Mouse (Mus musculus): ENCODE results near the gene Ciita. TPM values are rescaled to one million over a fixed set of nuclear protein-coding genes. Genes with fewer than 3 reads are reported as not detected.
A peak's percentile ranks its signal among the peaks of the same experiment; 100 is the strongest.

The Ciita gene
- polyA plus RNA-seq, 1 experiment from 2014 or later: 0.35 TPM

- 73% methylated on average over 3 of the region's 3 CpGs for WGBS
- Histone ChIP-seq H3K9ac (ENCODE audit: low read length) (no peak overlapping the region), H3K27ac (ENCODE audit: low read depth) (no peak overlapping the region), H3K4me3 (ENCODE audit: low read depth, low read length) (no peak overlapping the region), H3K36me3 (ENCODE audit: control insufficient read depth, insufficient read depth, low read length) (no peaks in the 10 kb centered on the region), H3K9me3 (ENCODE audit: control insufficient read depth, low read length) (no peaks in the 10 kb centered on the region), H3K4me1 (replicated peaks; ENCODE audit: control insufficient read depth, insufficient read depth, low read length) (no peaks in the 10 kb centered on the region), H3K4me2 (ENCODE audit: low read length) (no peak overlapping the region), H3K27me3 (replicated peaks; ENCODE audit: control insufficient read depth, insufficient read depth, low read length) (0 out of 2 replicates have a peak, but pooled peaks cover 17% of the 10 kb centered on the region)
- no peak for DNase-seq (ENCODE audit: low spot score)
- no peak for ATAC-seq (replicated peaks; ENCODE audit: low FRiP score, low TSS enrichment, low read depth)
Measured at GRCm38 (mm10) chr16:10486993-10487392, 7.1 kb downstream of the Ciita start.

DNA sequence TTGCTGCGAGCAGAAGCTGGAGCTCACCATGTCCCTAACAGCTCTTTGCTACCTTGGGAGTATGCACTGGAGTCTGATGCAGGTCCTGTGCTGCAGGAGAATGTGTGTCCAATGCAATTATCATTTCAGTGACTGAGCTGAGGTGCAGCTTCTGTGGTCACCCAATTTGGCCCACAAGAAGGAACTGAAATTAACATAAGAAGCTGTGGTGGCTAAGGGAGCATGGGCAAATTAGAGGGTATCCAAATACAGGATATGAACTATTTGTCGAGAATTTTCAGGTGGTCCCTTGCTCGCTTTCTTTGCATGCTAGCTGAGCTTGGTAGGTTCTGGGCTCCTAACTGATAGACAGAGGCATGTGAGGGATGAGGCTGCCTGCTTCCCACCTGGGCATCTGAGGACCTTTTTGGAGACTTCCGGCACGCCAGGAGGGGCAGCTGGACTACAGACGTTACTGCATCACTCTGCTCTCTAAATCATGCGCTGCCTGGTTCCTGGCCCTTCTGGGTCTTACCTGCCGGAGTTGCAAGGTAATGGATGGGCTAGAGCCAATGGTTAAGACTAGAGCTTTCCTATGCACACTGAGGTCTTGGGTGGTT is 8.1 kb downstream of the Ciita start:
- no peak for DNase-seq (ENCODE audit: low spot score)
- WGBS: 83% methylated on average over 8 of the region's 8 CpGs

DNA sequence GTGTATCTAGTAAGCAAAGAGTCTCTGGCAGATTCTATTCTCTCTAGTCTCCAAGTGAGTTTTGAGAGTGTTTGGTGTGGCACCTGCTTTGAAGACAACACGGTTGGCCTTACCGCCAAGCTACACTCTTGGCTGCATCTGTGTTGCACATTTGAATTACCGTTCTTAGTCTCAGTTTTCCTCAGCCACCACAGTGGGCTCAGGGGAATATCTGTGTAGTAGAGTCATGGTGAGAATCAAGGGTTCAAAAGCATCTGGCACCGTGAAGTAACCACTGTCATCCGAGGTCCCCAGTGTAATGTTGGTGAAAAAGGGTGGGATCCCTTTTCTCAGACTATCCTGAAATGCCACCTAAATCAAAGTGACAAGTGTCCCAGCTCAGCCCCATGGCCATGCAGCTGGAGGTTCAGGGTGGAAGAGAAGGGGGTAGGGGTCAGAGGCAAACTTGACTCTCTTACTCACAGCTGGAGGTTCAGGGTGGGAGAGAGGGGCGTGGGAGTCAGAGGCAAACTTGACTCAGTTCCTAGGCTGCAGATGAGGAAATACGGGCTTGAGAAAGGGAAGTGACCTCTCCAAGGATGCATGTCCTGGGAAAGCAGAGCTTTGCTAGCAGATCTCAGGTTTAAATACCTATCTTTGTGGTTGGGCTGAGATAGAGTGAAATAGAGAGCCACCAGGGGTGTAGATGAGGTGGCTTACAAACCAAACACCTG is 9.1 kb downstream of the Ciita start:
- no peak overlapping the region for H3K27ac ChIP-seq (ENCODE audit: low read depth)
- H3K9ac ChIP-seq (ENCODE audit: low read length): no peak overlapping the region
- DNase-seq (ENCODE audit: low spot score) (no peak), ATAC-seq (replicated peaks; ENCODE audit: low FRiP score, low TSS enrichment, low read depth) (no peak)
- H3K4me1 ChIP-seq (replicated peaks; ENCODE audit: control insufficient read depth, insufficient read depth, low read length): no peaks in the 10 kb centered on the region
- H3K27me3 ChIP-seq (replicated peaks; ENCODE audit: control insufficient read depth, insufficient read depth, low read length): 0 out of 2 replicates have a peak, but pooled peaks cover 17% of the 10 kb centered on the region
- H3K9me3 ChIP-seq (ENCODE audit: control insufficient read depth, low read length): no peaks in the 10 kb centered on the region
- 0 out of 2 replicates have a peak overlapping the region, but pooled peaks have one; percentile 35 for H3K4me2 ChIP-seq (ENCODE audit: low read length)
- 84% methylated on average over 7 of the region's 7 CpGs for WGBS
- H3K36me3 ChIP-seq (ENCODE audit: control insufficient read depth, insufficient read depth, low read length): no peaks in the 10 kb centered on the region
- no peak overlapping the region for H3K4me3 ChIP-seq (ENCODE audit: low read depth, low read length)

More for the DNA sequence above, 8.1 kb downstream of the Ciita start:
- Histone ChIP-seq H3K27me3 (replicated peaks; ENCODE audit: control insufficient read depth, insufficient read depth, low read length) (0 out of 2 replicates have a peak, but pooled peaks cover 17% of the 10 kb centered on the region), H3K4me3 (ENCODE audit: low read depth, low read length) (no peak overlapping the region), H3K9ac (ENCODE audit: low read length) (no peak overlapping the region), H3K4me1 (replicated peaks; ENCODE audit: control insufficient read depth, insufficient read depth, low read length) (no peaks in the 10 kb centered on the region), H3K27ac (ENCODE audit: low read depth) (no peak overlapping the region), H3K36me3 (ENCODE audit: control insufficient read depth, insufficient read depth, low read length) (no peaks in the 10 kb centered on the region), H3K9me3 (ENCODE audit: control insufficient read depth, low read length) (no peaks in the 10 kb centered on the region), H3K4me2 (ENCODE audit: low read length) (no peak overlapping the region)
- no peak for ATAC-seq (replicated peaks; ENCODE audit: low FRiP score, low TSS enrichment, low read depth)

DNA sequence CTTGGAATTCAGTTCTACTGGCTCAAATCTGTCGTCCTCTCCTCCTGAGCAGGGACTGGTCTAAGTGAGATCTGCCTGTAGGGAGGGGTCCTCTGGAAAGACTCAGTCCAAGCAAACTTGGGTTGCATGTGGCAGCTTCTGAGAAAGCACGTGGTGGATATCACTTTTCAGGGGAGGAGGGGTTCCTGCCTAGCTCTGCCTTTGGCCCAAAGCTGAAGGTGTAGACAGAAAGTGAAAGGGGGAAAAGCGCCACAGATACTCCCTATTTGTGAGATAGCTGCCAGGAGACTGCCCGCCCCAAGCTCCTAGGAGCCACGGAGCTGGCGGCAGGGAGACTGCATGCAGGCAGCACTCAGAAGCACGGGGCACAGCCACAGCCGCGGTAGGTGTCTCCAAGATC is 9.6 kb downstream of the Ciita start:
- ATAC-seq (replicated peaks; ENCODE audit: low FRiP score, low TSS enrichment, low read depth) (no peak), DNase-seq (ENCODE audit: low spot score) (no peak)
- Histone ChIP-seq H3K4me3 (ENCODE audit: low read depth, low read length) (no peak overlapping the region), H3K27ac (ENCODE audit: low read depth) (no peak overlapping the region), H3K36me3 (ENCODE audit: control insufficient read depth, insufficient read depth, low read length) (no peaks in the 10 kb centered on the region), H3K4me1 (replicated peaks; ENCODE audit: control insufficient read depth, insufficient read depth, low read length) (no peaks in the 10 kb centered on the region), H3K9me3 (ENCODE audit: control insufficient read depth, low read length) (no peaks in the 10 kb centered on the region), H3K4me2 (ENCODE audit: low read length) (peak overlapping the region; percentile 35), H3K9ac (ENCODE audit: low read length) (no peak overlapping the region), H3K27me3 (replicated peaks; ENCODE audit: control insufficient read depth, insufficient read depth, low read length) (0 out of 2 replicates have a peak, but pooled peaks cover 17% of the 10 kb centered on the region)
- 7% methylated on average over 9 of the region's 9 CpGs for WGBS

- no peak for DNase-seq (ENCODE audit: low spot score)
Measured at GRCm38 (mm10) chr16:10489904-10490457, 10.1 kb downstream of the Ciita start.

GRCm38 (mm10) chr16:10490503-10491150 is 10.8 kb downstream of the Ciita start:
- no peak for DNase-seq (ENCODE audit: low spot score)
- no peak overlapping the region for H3K9ac ChIP-seq (ENCODE audit: low read length)
- H3K9me3 ChIP-seq (ENCODE audit: control insufficient read depth, low read length): no peaks in the 10 kb centered on the region
- H3K36me3 ChIP-seq (ENCODE audit: control insufficient read depth, insufficient read depth, low read length): no peaks in the 10 kb centered on the region
- H3K4me3 ChIP-seq (ENCODE audit: low read depth, low read length): no peak overlapping the region
- H3K4me1 ChIP-seq (replicated peaks; ENCODE audit: control insufficient read depth, insufficient read depth, low read length): no peaks in the 10 kb centered on the region
- WGBS: 76% methylated on average over 18 of the region's 18 CpGs
- no peak overlapping the region for H3K27ac ChIP-seq (ENCODE audit: low read depth)
- 0 out of 2 replicates have a peak, but pooled peaks cover 17% of the 10 kb centered on the region for H3K27me3 ChIP-seq (replicated peaks; ENCODE audit: control insufficient read depth, insufficient read depth, low read length)
- no peak overlapping the region for H3K4me2 ChIP-seq (ENCODE audit: low read length)
- ATAC-seq (replicated peaks; ENCODE audit: low FRiP score, low TSS enrichment, low read depth): no peak

More at GRCm38 (mm10) chr16:10489904-10490457, 10.1 kb downstream of the Ciita start:
- no peak overlapping the region for H3K9ac ChIP-seq (ENCODE audit: low read length)
- no peaks in the 10 kb centered on the region for H3K4me1 ChIP-seq (replicated peaks; ENCODE audit: control insufficient read depth, insufficient read depth, low read length)
- no peak overlapping the region for H3K27ac ChIP-seq (ENCODE audit: low read depth)
- no peak for ATAC-seq (replicated peaks; ENCODE audit: low FRiP score, low TSS enrichment, low read depth)
- 0 out of 2 replicates have a peak, but pooled peaks cover 17% of the 10 kb centered on the region for H3K27me3 ChIP-seq (replicated peaks; ENCODE audit: control insufficient read depth, insufficient read depth, low read length)
- no peaks in the 10 kb centered on the region for H3K9me3 ChIP-seq (ENCODE audit: control insufficient read depth, low read length)
- H3K4me3 ChIP-seq (ENCODE audit: low read depth, low read length): no peak overlapping the region
- peak overlapping the region; percentile 35 for H3K4me2 ChIP-seq (ENCODE audit: low read length)
- H3K36me3 ChIP-seq (ENCODE audit: control insufficient read depth, insufficient read depth, low read length): no peaks in the 10 kb centered on the region
- 12% methylated on average over 13 of the region's 14 CpGs for WGBS

- WGBS: 84% methylated on average over 4 of the region's 4 CpGs
Measured at GRCm38 (mm10) chr16:10491716-10492115, 11.9 kb downstream of the Ciita start.

GRCm38 (mm10) chr16:10492587-10492986 is 12.7 kb downstream of the Ciita start:
- 83% methylated on average over 3 of the region's 3 CpGs for WGBS
- H3K4me2 ChIP-seq (ENCODE audit: low read length): no peak overlapping the region
- no peaks in the 10 kb centered on the region for H3K4me1 ChIP-seq (replicated peaks; ENCODE audit: control insufficient read depth, insufficient read depth, low read length)
- H3K4me3 ChIP-seq (ENCODE audit: low read depth, low read length): no peak overlapping the region
- H3K27me3 ChIP-seq (replicated peaks; ENCODE audit: control insufficient read depth, insufficient read depth, low read length): 0 out of 2 replicates have a peak, but pooled peaks cover 17% of the 10 kb centered on the region
- H3K9ac ChIP-seq (ENCODE audit: low read length): no peak overlapping the region
- no peaks in the 10 kb centered on the region for H3K36me3 ChIP-seq (ENCODE audit: control insufficient read depth, insufficient read depth, low read length)
- ATAC-seq (replicated peaks; ENCODE audit: low FRiP score, low TSS enrichment, low read depth): no peak
- no peaks in the 10 kb centered on the region for H3K9me3 ChIP-seq (ENCODE audit: control insufficient read depth, low read length)
- no peak overlapping the region for H3K27ac ChIP-seq (ENCODE audit: low read depth)
- DNase-seq (ENCODE audit: low spot score): no peak

More at GRCm38 (mm10) chr16:10491716-10492115, 11.9 kb downstream of the Ciita start:
- no peak overlapping the region for H3K9ac ChIP-seq (ENCODE audit: low read length)
- 0 out of 2 replicates have a peak, but pooled peaks cover 17% of the 10 kb centered on the region for H3K27me3 ChIP-seq (replicated peaks; ENCODE audit: control insufficient read depth, insufficient read depth, low read length)
- H3K4me3 ChIP-seq (ENCODE audit: low read depth, low read length): no peak overlapping the region
- ATAC-seq (replicated peaks; ENCODE audit: low FRiP score, low TSS enrichment, low read depth) (no peak), DNase-seq (ENCODE audit: low spot score) (no peak)
- H3K4me1 ChIP-seq (replicated peaks; ENCODE audit: control insufficient read depth, insufficient read depth, low read length): no peaks in the 10 kb centered on the region
- no peaks in the 10 kb centered on the region for H3K36me3 ChIP-seq (ENCODE audit: control insufficient read depth, insufficient read depth, low read length)
- H3K27ac ChIP-seq (ENCODE audit: low read depth): no peak overlapping the region
- H3K9me3 ChIP-seq (ENCODE audit: control insufficient read depth, low read length): no peaks in the 10 kb centered on the region
- no peak overlapping the region for H3K4me2 ChIP-seq (ENCODE audit: low read length)

Data from intestine, embryonic 14.5 days (tissue).